Mouse (Mus musculus): Measurements from ENCODE around the gene Ppp1r18. TPM values are rescaled to one million over a fixed set of nuclear protein-coding genes. Genes with fewer than 3 reads are reported as not detected.

Ppp1r18 gene
- total and polyA plus RNA-seq, 2 experiments = 2.0 to 5.5 TPM

- H3K36me3 ChIP-seq (ENCODE audit: control insufficient read depth, insufficient read depth, low read length) = no peaks in the 10 kb centered on the region
- H3K79me2 ChIP-seq (ENCODE audit: control insufficient read depth, insufficient read depth, low read length) = no peaks in the 10 kb centered on the region
- TF ChIP-seq CTCF (IDR thresholded peaks at IDR 0.05; ENCODE audit: low read depth, low read length) (no peak), POLR2A (IDR thresholded peaks at IDR 0.05; ENCODE audit: extremely low read depth, insufficient read depth, low read length) (no peak)
- H3K9ac ChIP-seq (ENCODE audit: low read depth, low read length) = peak within 1 kb of the TSS; percentile 73
- 0 out of 2 replicates have a peak, but pooled peaks cover 6% of the 10 kb centered on the region for H3K4me1 ChIP-seq (ENCODE audit: control insufficient read depth, insufficient read depth, low read length)
- H3K27me3 ChIP-seq (ENCODE audit: control insufficient read depth, insufficient read depth, low read length) = no peaks in the 10 kb centered on the region
- WGBS = 3% methylated on average over 62 of the region's 62 CpGs
- peak within 1 kb of the TSS; percentile 79 for H3K4me3 ChIP-seq (ENCODE audit: insufficient read depth, low read depth, low read length)
- H3K27ac ChIP-seq (replicated peaks; ENCODE audit: insufficient read depth, low read depth, low read length) = peak within 1 kb of the TSS; percentile 78
- no peak for DNase-seq (ENCODE audit: extremely low read depth, low read depth, low spot score)
Measured at GRCm38 (mm10) chr17:35821439-35822430, 43.7 kb upstream of the Ppp1r18 start, which contains the start of gene Ier3. Ier3 (plus strand) TSS chr17:35821684.

DNA sequence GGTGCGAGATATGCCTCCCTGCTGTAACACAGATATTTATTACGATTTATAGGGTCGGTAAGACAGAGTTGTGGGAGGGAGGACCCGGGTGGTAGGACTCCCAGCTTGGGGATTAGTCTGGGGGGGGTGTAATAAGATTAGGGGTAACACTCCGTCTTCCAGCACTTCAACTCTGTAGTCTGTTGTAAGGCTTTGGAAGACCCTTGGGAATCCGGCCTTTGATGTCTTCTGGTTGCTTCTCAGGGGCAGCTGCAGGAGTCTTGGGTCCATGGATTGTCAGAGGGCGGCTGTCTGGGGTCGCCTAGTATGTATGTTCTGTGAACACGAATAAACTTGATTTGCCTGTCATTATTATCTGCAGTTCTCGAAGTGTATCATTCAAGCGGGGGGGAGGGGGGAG, 42.8 kb upstream of the Ppp1r18 start:
- peak overlapping the region; percentile 78 for H3K27ac ChIP-seq (replicated peaks; ENCODE audit: insufficient read depth, low read depth, low read length)
- TF ChIP-seq CTCF (IDR thresholded peaks at IDR 0.05; ENCODE audit: low read depth, low read length) (no peak), POLR2A (IDR thresholded peaks at IDR 0.05; ENCODE audit: extremely low read depth, insufficient read depth, low read length) (no peak)
- no peak for DNase-seq (ENCODE audit: extremely low read depth, low read depth, low spot score)
- 0 out of 2 replicates have a peak, but pooled peaks cover 6% of the 10 kb centered on the region for H3K4me1 ChIP-seq (ENCODE audit: control insufficient read depth, insufficient read depth, low read length)
- no peaks in the 10 kb centered on the region for H3K27me3 ChIP-seq (ENCODE audit: control insufficient read depth, insufficient read depth, low read length)
- H3K79me2 ChIP-seq (ENCODE audit: control insufficient read depth, insufficient read depth, low read length) = no peaks in the 10 kb centered on the region
- H3K9ac ChIP-seq (ENCODE audit: low read depth, low read length) = peak overlapping the region; percentile 73
- H3K4me3 ChIP-seq (ENCODE audit: insufficient read depth, low read depth, low read length) = peak overlapping the region; percentile 79
- H3K36me3 ChIP-seq (ENCODE audit: control insufficient read depth, insufficient read depth, low read length) = no peaks in the 10 kb centered on the region
- 7% methylated on average over 11 of the region's 11 CpGs for WGBS

DNA sequence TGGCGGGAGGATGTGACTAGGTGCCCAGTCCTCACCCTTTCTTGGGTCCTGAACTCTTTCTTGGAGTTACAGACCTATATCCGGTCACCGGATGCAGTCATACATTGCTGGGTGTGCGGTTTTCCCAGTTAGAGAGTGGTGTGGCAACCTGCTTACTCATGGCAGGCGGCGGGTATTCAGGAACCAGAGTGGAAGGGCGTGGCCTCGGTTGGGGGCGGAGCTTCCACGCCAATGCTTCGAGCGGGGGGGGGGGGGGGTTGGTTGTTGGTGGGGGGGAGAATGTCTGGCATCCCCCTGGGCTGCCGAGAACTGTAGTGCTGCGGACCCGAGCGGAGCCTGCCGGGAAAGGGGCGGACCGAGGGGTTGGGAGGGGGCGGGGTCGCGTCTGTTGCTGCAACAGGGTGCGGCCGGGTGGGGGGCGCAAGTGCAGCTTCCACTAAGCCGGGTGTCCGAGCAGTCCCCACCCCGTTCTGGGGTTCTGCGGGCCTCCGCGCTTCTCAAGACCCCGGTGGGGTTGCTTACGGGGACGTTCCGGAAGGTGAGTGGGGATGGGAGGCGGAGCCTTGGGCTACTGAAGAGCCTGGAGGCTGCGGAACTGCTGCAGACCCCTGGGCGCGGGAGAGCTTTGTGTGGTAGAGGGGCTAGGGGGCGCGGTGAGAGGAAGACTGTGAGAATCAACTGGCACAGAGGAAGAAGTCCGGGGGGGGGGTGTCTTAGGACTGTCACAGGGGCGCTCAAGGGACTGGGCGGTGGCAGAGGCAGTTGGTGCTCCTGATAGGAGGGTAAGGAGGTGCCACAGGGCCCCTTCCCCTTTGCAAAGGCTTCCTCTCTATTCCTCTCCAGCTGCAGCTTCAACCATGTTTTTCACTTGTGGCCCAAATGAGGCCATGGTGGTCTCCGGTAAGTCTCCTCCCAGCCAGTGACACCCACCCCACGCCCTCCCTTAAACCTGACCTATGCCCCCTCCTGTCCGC, 42.1 kb upstream of the Ppp1r18 start, which contains the start of gene Flot1:
Flot1 (plus strand) TSS at position 267 of the 974 bp plus-strand sequence.
- WGBS = 2% methylated on average over 46 of the region's 47 CpGs
- H3K27me3 ChIP-seq (ENCODE audit: control insufficient read depth, insufficient read depth, low read length) = no peaks in the 10 kb centered on the region
- H3K79me2 ChIP-seq (ENCODE audit: control insufficient read depth, insufficient read depth, low read length) = no peaks in the 10 kb centered on the region
- H3K9ac ChIP-seq (ENCODE audit: low read depth, low read length) = peak within 1 kb of the TSS; percentile 83
- no peaks in the 10 kb centered on the region for H3K36me3 ChIP-seq (ENCODE audit: control insufficient read depth, insufficient read depth, low read length)
- H3K27ac ChIP-seq (replicated peaks; ENCODE audit: insufficient read depth, low read depth, low read length) = peak within 1 kb of the TSS; percentile 78
- 0 out of 2 replicates have a peak, but pooled peaks cover 6% of the 10 kb centered on the region for H3K4me1 ChIP-seq (ENCODE audit: control insufficient read depth, insufficient read depth, low read length)
- TF ChIP-seq POLR2A (IDR thresholded peaks at IDR 0.05; ENCODE audit: extremely low read depth, insufficient read depth, low read length) (no peak), CTCF (IDR thresholded peaks at IDR 0.05; ENCODE audit: low read depth, low read length) (no peak)
- peak; percentile 71 for DNase-seq (ENCODE audit: extremely low read depth, low read depth, low spot score)
- peak within 1 kb of the TSS; percentile 79 for H3K4me3 ChIP-seq (ENCODE audit: insufficient read depth, low read depth, low read length)

- Histone ChIP-seq H3K4me3 (ENCODE audit: insufficient read depth, low read depth, low read length) (no peak overlapping the region), H3K27ac (replicated peaks; ENCODE audit: insufficient read depth, low read depth, low read length) (no peak overlapping the region), H3K79me2 (ENCODE audit: control insufficient read depth, insufficient read depth, low read length) (no peaks in the 10 kb centered on the region), H3K4me1 (ENCODE audit: control insufficient read depth, insufficient read depth, low read length) (0 out of 2 replicates have a peak, but pooled peaks cover 6% of the 10 kb centered on the region), H3K36me3 (ENCODE audit: control insufficient read depth, insufficient read depth, low read length) (no peaks in the 10 kb centered on the region), H3K9ac (ENCODE audit: low read depth, low read length) (no peak overlapping the region), H3K27me3 (ENCODE audit: control insufficient read depth, insufficient read depth, low read length) (no peaks in the 10 kb centered on the region)
- TF ChIP-seq CTCF (IDR thresholded peaks at IDR 0.05; ENCODE audit: low read depth, low read length) (peak; percentile 61), POLR2A (IDR thresholded peaks at IDR 0.05; ENCODE audit: extremely low read depth, insufficient read depth, low read length) (no peak)
- DNase-seq (ENCODE audit: extremely low read depth, low read depth, low spot score) = no peak
- WGBS = 81% methylated on average over 7 of the region's 7 CpGs
Measured at GRCm38 (mm10) chr17:35824402-35824801, 41.0 kb upstream of the Ppp1r18 start.

GRCm38 (mm10) chr17:35825109-35825850, 40.1 kb upstream of the Ppp1r18 start:
- DNase-seq (ENCODE audit: extremely low read depth, low read depth, low spot score) = no peak
- no peak overlapping the region for H3K27ac ChIP-seq (replicated peaks; ENCODE audit: insufficient read depth, low read depth, low read length)
- WGBS = 93% methylated on average over 13 of the region's 13 CpGs
- no peak for TF ChIP-seq CTCF (IDR thresholded peaks at IDR 0.05; ENCODE audit: low read depth, low read length)
- TF ChIP-seq POLR2A (IDR thresholded peaks at IDR 0.05; ENCODE audit: extremely low read depth, insufficient read depth, low read length) = no peak
- 0 out of 2 replicates have a peak, but pooled peaks cover 6% of the 10 kb centered on the region for H3K4me1 ChIP-seq (ENCODE audit: control insufficient read depth, insufficient read depth, low read length)
- H3K4me3 ChIP-seq (ENCODE audit: insufficient read depth, low read depth, low read length) = no peak overlapping the region
- H3K79me2 ChIP-seq (ENCODE audit: control insufficient read depth, insufficient read depth, low read length) = no peaks in the 10 kb centered on the region
- no peaks in the 10 kb centered on the region for H3K27me3 ChIP-seq (ENCODE audit: control insufficient read depth, insufficient read depth, low read length)
- no peaks in the 10 kb centered on the region for H3K36me3 ChIP-seq (ENCODE audit: control insufficient read depth, insufficient read depth, low read length)
- no peak overlapping the region for H3K9ac ChIP-seq (ENCODE audit: low read depth, low read length)
